Mouse (Mus musculus) macrophage (primary cell): ENCODE results near the gene 4930449I24Rik. TPM values are rescaled to one million over a fixed set of nuclear protein-coding genes. Genes with fewer than 3 reads are reported as not detected.
"Not testable (repeated sequence)": the region's sequence is repeated elsewhere in the genome, so short reads cannot be mapped to it uniquely, and the experiment has no call there.

ENCODE experiments used
- H3K27ac ChIP-seq: fragments of 350-480 bp; formaldehyde crosslinking; 2 replicates; pipeline ENCODE4 v1.9.0; 2021
- H3K36me3 ChIP-seq: fragments of 350-480 bp; formaldehyde crosslinking; 2 replicates; pipeline ENCODE4 v1.9.0; 2021; ENCODE audit errors: inconsistent target
- H3K4me3 ChIP-seq: fragments of 350-480 bp; formaldehyde crosslinking; 2 replicates; pipeline ENCODE4 v1.9.0; 2021; ENCODE audit errors: inconsistent target
- H3K79me2 ChIP-seq: fragments of 350-480 bp; formaldehyde crosslinking; 2 replicates; pipeline ENCODE4 v1.9.0; 2021; ENCODE audit errors: inconsistent target
- WGBS: methylation state at CpG from one replicate; pipeline ENCODE4 v1.1.7; 2026; ENCODE audit warnings: inconsistent platforms; ENCODE audit not compliant: missing documents; 5-methylcytosine and 5-hydroxymethylcytosine counted together
- polyA plus RNA-seq: library from polyadenylated mRNA; stranded (reverse); fragments of 250-400 nt; gene quantifications from 3 replicates; pipeline ENCODE4 v1.2.4, GENCODE M21; 2018; ENCODE audit warnings: inconsistent platforms
- total RNA-seq, 78 experiments: library from RNA; depleted of rRNA; stranded (reverse); fragments of 250-400 nt; gene quantifications; 1 replicate in 9 of 78; 2 replicates in 24 of 78; 3 replicates in 43 of 78; 4 replicates in 2 of 78; pipeline ENCODE4 v1.2.4; 2018; ENCODE audit warnings: inconsistent platforms in 56 of 78

The 4930449I24Rik gene
- total RNA-seq (2018; cell fraction: chromatin; rRNA removed), result not detected
- total RNA-seq (2018; cell fraction: cytosol; rRNA removed), result not detected
- total RNA-seq (2018; cell fraction: nucleus; rRNA removed), result not detected
- not detected in 3 replicates for polyA plus RNA-seq

DNA sequence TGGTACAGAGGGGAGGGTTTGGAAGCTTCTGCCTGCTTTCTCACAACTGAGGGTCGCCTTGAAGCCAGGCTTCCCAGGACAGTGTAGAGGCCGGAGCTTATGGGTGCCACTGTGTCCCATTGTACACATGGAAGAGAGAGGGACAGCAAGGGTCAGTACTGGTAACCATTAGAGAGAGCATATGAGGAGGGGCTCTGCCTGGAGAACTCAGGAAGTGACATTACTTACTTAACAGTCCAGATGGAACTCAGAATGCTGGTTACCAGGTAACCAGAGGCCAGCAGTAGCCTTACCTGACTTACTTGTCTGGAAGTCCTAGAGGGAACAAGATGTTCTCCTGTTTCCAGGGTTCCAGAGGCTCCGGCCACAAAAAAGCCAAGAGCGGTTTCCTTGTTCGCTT is at the start of gene 4930449I24Rik:
4930449I24Rik (plus strand) TSS at position 301 of the 400 bp plus-strand sequence.
- not testable (repeated sequence) for H3K4me3 ChIP-seq, H3K27ac ChIP-seq, H3K79me2 ChIP-seq, H3K36me3 ChIP-seq
- no CpG with 5 or more reads among the region's 5 CpGs for WGBS

DNA sequence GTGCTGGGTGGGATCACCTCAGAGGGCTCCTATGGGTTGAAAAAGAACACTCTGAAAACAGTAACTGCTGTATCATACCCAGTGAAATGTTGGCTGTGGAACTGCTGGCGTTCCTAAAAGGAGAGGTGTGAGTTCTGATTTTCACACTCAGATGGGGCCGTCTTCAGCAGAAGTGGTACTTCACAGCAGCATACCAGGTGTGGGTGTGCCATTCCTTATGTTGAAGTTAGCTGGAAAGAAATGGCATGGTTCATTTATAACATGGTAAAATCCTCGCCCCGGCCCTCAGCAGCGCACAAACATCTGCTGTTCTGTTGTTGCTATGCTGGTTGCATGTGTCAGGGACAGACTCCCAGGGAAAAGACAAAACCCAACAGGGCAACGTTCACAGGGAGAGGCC is 48.6 kb upstream of the 4930449I24Rik start:
- 88% methylated on average over 6 of the region's 6 CpGs for whole genome bisulfite sequencing
- Histone ChIP-seq H3K4me3 (no peak overlapping the region), H3K36me3 (no peaks in the 10 kb centered on the region), H3K27ac (no peak overlapping the region), H3K79me2 (no peaks in the 10 kb centered on the region)

GRCm38 (mm10) chr5:146461612-146462011 is 40.6 kb upstream of the 4930449I24Rik start:
- 28% methylated on average over 8 of the region's 8 CpGs for WGBS
- H3K4me3 ChIP-seq, result no peak overlapping the region

DNA sequence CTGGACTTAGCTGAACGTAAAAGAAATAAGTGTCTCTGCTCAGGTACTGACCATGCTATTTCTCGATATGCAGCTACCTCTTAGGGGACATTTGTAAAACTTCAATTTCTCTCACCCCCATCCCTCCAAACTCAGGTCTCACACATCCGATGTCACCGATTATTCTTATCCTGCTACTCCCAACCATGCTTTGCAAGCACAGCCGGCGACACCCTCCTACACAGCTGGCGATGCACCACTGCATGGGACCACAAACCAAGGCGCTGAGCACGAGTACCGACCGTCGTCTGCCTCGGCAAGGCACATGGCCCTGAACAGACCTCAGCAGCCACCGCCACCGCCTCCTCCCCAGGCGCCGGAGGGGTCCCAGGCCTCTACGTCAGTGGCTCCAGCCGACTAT is 35.5 kb upstream of the 4930449I24Rik start:
- 95% methylated on average over 19 of the region's 19 CpGs for WGBS
- Histone ChIP-seq H3K36me3 (no peaks in the 10 kb centered on the region), H3K27ac (no peak overlapping the region), H3K4me3 (no peak overlapping the region), H3K79me2 (no peaks in the 10 kb centered on the region)

More at GRCm38 (mm10) chr5:146461612-146462011, 40.6 kb upstream of the 4930449I24Rik start:
- H3K79me2 ChIP-seq, result no peaks in the 10 kb centered on the region
- no peak overlapping the region for H3K27ac ChIP-seq
- no peaks in the 10 kb centered on the region for H3K36me3 ChIP-seq

- H3K79me2 ChIP-seq, result no peaks in the 10 kb centered on the region
- H3K27ac ChIP-seq, result no peak overlapping the region
- H3K36me3 ChIP-seq, result no peaks in the 10 kb centered on the region
- H3K4me3 ChIP-seq, result no peak overlapping the region
- WGBS, result 91% methylated on average over 7 of the region's 9 CpGs
Observed at GRCm38 (mm10) chr5:146468311-146468710, 33.9 kb upstream of the 4930449I24Rik start.

- 83% methylated on average over 9 of the region's 9 CpGs for WGBS
- no peak overlapping the region for H3K27ac ChIP-seq
- H3K79me2 ChIP-seq, result no peaks in the 10 kb centered on the region
- H3K36me3 ChIP-seq, result no peaks in the 10 kb centered on the region
- H3K4me3 ChIP-seq, result no peak overlapping the region
Observed at GRCm38 (mm10) chr5:146470821-146471220, 31.4 kb upstream of the 4930449I24Rik start.

GRCm38 (mm10) chr5:146471311-146471710 is 30.9 kb upstream of the 4930449I24Rik start:
- no peaks in the 10 kb centered on the region for H3K79me2 ChIP-seq
- no peak overlapping the region for H3K27ac ChIP-seq
- H3K36me3 ChIP-seq, result no peaks in the 10 kb centered on the region
- no peak overlapping the region for H3K4me3 ChIP-seq
- 91% methylated on average over 5 of the region's 5 CpGs for WGBS

DNA sequence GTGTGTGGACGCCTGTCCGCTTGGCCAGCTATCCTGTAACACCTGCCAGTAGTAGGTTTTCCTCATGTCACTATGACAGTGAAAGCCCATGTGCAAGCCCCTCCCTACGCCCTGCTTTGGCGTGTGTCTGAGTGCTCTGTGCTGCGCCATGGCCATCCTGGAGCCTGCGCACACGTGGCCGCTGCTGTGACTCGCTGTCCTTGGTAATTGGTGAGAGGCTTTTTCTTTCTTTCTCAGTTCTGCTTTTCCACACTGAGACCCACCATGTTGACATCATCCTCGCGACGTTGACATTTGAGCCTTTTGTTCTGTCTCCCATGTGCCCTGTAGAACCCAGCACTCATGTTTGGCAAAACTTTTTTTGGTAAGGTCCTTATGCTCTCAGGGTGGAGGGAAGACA is 30.4 kb upstream of the 4930449I24Rik start:
- WGBS, result 82% methylated on average over 9 of the region's 12 CpGs
- H3K27ac ChIP-seq, result no peak overlapping the region
- no peaks in the 10 kb centered on the region for H3K79me2 ChIP-seq
- H3K4me3 ChIP-seq, result no peak overlapping the region
- H3K36me3 ChIP-seq, result no peaks in the 10 kb centered on the region

DNA sequence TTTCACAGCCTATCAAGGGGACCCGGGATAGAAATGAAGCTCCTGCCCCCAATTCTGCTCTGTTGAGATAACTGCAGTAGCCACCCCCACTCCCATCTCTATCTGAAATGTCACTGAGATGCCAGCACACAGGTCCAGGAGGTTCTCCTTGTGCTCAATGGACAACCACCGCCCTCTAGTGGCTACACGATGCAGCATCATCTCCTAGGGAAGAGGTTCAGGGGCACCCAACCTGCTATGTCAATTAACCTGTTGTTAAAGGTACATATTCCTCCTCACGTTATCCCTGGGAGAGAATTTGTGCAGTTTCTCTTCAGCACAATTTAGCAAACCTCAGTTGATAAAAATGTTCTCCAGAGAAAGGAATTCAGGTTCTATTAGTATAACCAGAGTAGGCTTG is 22.6 kb upstream of the 4930449I24Rik start:
- H3K4me3 ChIP-seq, H3K79me2 ChIP-seq, H3K36me3 ChIP-seq, H3K27ac ChIP-seq: not testable (repeated sequence)
- 20% methylated on average over 2 of the region's 4 CpGs for WGBS

GRCm38 (mm10) chr5:146481665-146482064 is 20.5 kb upstream of the 4930449I24Rik start, which contains the start of gene Gm6408:
Gene Gm6408, plus strand, starts transcription at chr5:146481965.
- not testable (repeated sequence) for H3K4me3 ChIP-seq

GRCm38 (mm10) chr5:146488959-146489358 is 13.2 kb upstream of the 4930449I24Rik start:
- H3K79me2 ChIP-seq, H3K27ac ChIP-seq, H3K4me3 ChIP-seq, H3K36me3 ChIP-seq: not testable (repeated sequence)
- WGBS, result 7% methylated on average over 3 of the region's 4 CpGs

More at GRCm38 (mm10) chr5:146481665-146482064, 20.5 kb upstream of the 4930449I24Rik start, which contains the start of gene Gm6408:
- WGBS, result no CpG with 5 or more reads among the region's 3 CpGs
- not testable (repeated sequence) for H3K27ac ChIP-seq, H3K36me3 ChIP-seq, H3K79me2 ChIP-seq

DNA sequence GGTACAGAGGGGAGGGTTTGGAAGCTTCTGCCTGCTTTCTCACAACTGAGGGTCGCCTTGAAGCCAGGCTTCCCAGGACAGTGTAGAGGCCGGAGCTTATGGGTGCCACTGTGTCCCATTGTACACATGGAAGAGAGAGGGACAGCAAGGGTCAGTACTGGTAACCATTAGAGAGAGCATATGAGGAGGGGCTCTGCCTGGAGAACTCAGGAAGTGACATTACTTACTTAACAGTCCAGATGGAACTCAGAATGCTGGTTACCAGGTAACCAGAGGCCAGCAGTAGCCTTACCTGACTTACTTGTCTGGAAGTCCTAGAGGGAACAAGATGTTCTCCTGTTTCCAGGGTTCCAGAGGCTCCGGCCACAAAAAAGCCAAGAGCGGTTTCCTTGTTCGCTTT is 11.1 kb upstream of the 4930449I24Rik start, which contains the start of gene Gm6370:
Gm6370 (plus strand) TSS at position 301 of the 400 bp plus-strand sequence.
- not testable (repeated sequence) for H3K4me3 ChIP-seq, H3K79me2 ChIP-seq, H3K27ac ChIP-seq, H3K36me3 ChIP-seq
- WGBS, result no CpG with 5 or more reads among the region's 5 CpGs

- not testable (repeated sequence) for H3K27ac ChIP-seq
- no CpG with 5 or more reads among the region's 5 CpGs for WGBS
Observed at GRCm38 (mm10) chr5:146513823-146514222, 11.6 kb downstream of the 4930449I24Rik start, which contains the start of gene Gm3402. Gene Gm3402, plus strand, starts transcription at chr5:146514123.

DNA sequence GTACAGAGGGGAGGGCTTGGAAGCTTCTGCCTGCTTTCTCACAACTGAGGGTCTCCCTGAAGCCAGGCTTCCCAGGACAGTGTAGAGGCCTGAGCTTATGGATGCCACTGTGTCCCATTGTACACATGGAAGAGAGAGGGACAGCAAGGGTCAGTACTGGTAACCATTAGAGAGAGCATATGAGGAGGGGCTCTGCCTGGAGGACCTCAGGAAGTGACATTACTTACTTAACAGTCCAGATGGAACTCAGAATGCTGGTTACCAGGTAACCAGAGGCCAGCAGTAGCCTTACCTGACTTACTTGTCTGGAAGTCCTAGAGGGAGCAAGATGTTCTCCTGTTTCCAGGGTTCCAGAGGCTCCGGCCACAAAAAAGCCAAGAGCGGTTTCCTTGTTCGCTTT is 23.3 kb downstream of the 4930449I24Rik start, which contains the start of gene Gm3404:
Gm3404 (plus strand) TSS at position 301 of the 400 bp plus-strand sequence.
- H3K36me3 ChIP-seq, H3K4me3 ChIP-seq, H3K79me2 ChIP-seq, H3K27ac ChIP-seq: not testable (repeated sequence)
- WGBS, result no CpG with 5 or more reads among the region's 3 CpGs

More at GRCm38 (mm10) chr5:146513823-146514222, 11.6 kb downstream of the 4930449I24Rik start, which contains the start of gene Gm3402:
- not testable (repeated sequence) for H3K79me2 ChIP-seq, H3K4me3 ChIP-seq, H3K36me3 ChIP-seq

DNA sequence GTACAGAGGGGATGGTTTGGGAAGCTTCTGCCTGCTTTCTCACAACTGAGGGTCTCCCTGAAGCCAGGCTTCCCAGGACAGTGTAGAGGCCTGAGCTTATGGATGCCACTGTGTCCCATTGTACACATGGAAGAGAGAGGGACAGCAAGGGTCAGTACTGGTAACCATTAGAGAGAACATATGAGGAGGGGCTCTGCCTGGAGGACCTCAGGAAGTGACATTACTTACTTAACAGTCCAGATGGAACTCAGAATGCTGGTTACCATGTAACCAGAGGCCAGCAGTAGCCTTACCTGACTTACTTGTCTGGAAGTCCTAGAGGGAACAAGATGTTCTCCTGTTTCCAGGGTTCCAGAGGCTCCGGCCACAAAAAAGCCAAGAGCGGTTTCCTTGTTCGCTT is 35.1 kb downstream of the 4930449I24Rik start, which contains the start of gene Gm3409:
Gm3409 (plus strand) TSS at position 301 of the 400 bp plus-strand sequence.
- no CpG with 5 or more reads among the region's 3 CpGs for WGBS

More for the DNA sequence above, 35.1 kb downstream of the 4930449I24Rik start, which contains the start of gene Gm3409:
- not testable (repeated sequence) for H3K27ac ChIP-seq, H3K4me3 ChIP-seq, H3K79me2 ChIP-seq, H3K36me3 ChIP-seq
